Mouse (Mus musculus) stomach, postnatal 0 days (tissue): ENCODE results near the gene Kif1b. TPM values are rescaled to one million over a fixed set of nuclear protein-coding genes. Genes with fewer than 3 reads are reported as not detected.

Source experiments
- ATAC-seq: fragments of 200-750 bp; cut with Nextera tagmentation; 2 replicates; pipeline ENCODE4 v1.8.0; 2017; ENCODE audit not compliant: low FRiP score, low TSS enrichment
- DNase-seq: peaks from one replicate; pipeline ENCODE4 v3.0.0-alpha.2; 2016; ENCODE audit warnings: low spot score
- H3K27ac ChIP-seq: fragments of 300-500 bp; sonication (generic); replicated peaks from 2 replicates; pipeline ENCODE4 v1.5.1; 2014; ENCODE audit warnings: mild to moderate bottlenecking, control low read depth
- H3K27me3 ChIP-seq: fragments of 300-500 bp; sonication (generic); 2 replicates; pipeline ENCODE4 v1.6.1; 2014; ENCODE audit warnings: low read length; ENCODE audit not compliant: control insufficient read depth, insufficient read depth
- H3K36me3 ChIP-seq: fragments of 300-500 bp; sonication (generic); 2 replicates; pipeline ENCODE4 v1.6.1; 2014; ENCODE audit warnings: low read length, mixed read lengths; ENCODE audit not compliant: control insufficient read depth, insufficient read depth
- H3K4me1 ChIP-seq: fragments of 300-500 bp; sonication (generic); replicated peaks from 2 replicates; pipeline ENCODE4 v1.6.1; 2014; ENCODE audit warnings: antibody characterized with exemption; ENCODE audit not compliant: control insufficient read depth, insufficient read depth
- H3K4me2 ChIP-seq: fragments of 300-500 bp; sonication (generic); replicated peaks from 2 replicates; pipeline ENCODE4 v1.6.1; 2014; ENCODE audit warnings: low read depth, mild to moderate bottlenecking, control low read depth, moderate library complexity
- H3K4me3 ChIP-seq: fragments of 300-500 bp; sonication (generic); 2 replicates; pipeline ENCODE4 v1.5.1; 2014; ENCODE audit warnings: low read depth, low read length, control low read depth
- H3K9ac ChIP-seq: fragments of 300-500 bp; sonication (generic); 2 replicates; pipeline ENCODE4 v1.6.1; 2014; ENCODE audit warnings: mild to moderate bottlenecking, low read length, control low read depth, mixed read lengths
- H3K9me3 ChIP-seq: fragments of 300-500 bp; sonication (generic); 2 replicates; pipeline ENCODE4 v1.6.1; 2016; ENCODE audit warnings: low read length; ENCODE audit not compliant: control insufficient read depth
- CTCF ChIP-seq: IDR thresholded peaks from 2 replicates; pipeline ENCODE4 v1.5.1; 2016; ENCODE audit warnings: antibody characterized with exemption, low read depth, mild to moderate bottlenecking, moderate library complexity
- EP300 ChIP-seq: optimal IDR thresholded peaks from 2 replicates; pipeline ENCODE3; 2016; ENCODE audit warnings: antibody characterized with exemption
- WGBS: fragments of 180-500 bp; shearing (Covaris S2); extraction: QIAGEN DNeasy Blood & Tissue Kit; methylation state at CpG from one replicate; pipeline ENCODE4 v1.1.7; 2014; 5-methylcytosine and 5-hydroxymethylcytosine counted together
- polyA plus RNA-seq: library from polyadenylated mRNA; unstranded; fragments of >200 nt; fragmentation: Nextera tagmentation; extraction: Ambion mirVana; gene quantifications from 2 replicates; pipeline ENCODE4 v1.2.1, GENCODE M21; 2015

Gene Kif1b
- polyA plus RNA-seq, 1 experiment from 2014 or later = 23.9 TPM

GRCm38 (mm10) chr4:149197180-149197579, 110.3 kb downstream of the Kif1b start:
- no peak overlapping the region for H3K9ac ChIP-seq
- TF ChIP-seq EP300 (no peak), CTCF (no peak)
- no peaks in the 10 kb centered on the region for H3K4me1 ChIP-seq
- DNase-seq = peak; percentile 19
- no peak overlapping the region for H3K27ac ChIP-seq
- no peak overlapping the region for H3K4me3 ChIP-seq
- no peaks in the 10 kb centered on the region for H3K9me3 ChIP-seq
- ATAC-seq = peak; percentile 50; the same call in 1 of the 2 replicates
- WGBS = 61% methylated on average over 1 of the region's 1 CpGs
- H3K27me3 ChIP-seq = no peaks in the 10 kb centered on the region
- no peak overlapping the region for H3K4me2 ChIP-seq
- H3K36me3 ChIP-seq = peaks cover 11% of the 10 kb centered on the region

GRCm38 (mm10) chr4:149191103-149191502, 116.4 kb downstream of the Kif1b start:
- no peak for ATAC-seq
- H3K4me2 ChIP-seq = no peak overlapping the region

GRCm38 (mm10) chr4:149188563-149188962, 118.9 kb downstream of the Kif1b start:
- DNase-seq (no peak), ATAC-seq (no peak)
- no peaks in the 10 kb centered on the region for H3K27me3 ChIP-seq
- TF ChIP-seq CTCF (no peak), EP300 (no peak)
- peaks cover 19% of the 10 kb centered on the region for H3K36me3 ChIP-seq
- no peak overlapping the region for H3K4me2 ChIP-seq
- whole genome bisulfite sequencing = 91% methylated on average over 2 of the region's 2 CpGs
- no peak overlapping the region for H3K4me3 ChIP-seq
- H3K9me3 ChIP-seq = no peaks in the 10 kb centered on the region
- H3K27ac ChIP-seq = no peak overlapping the region
- no peak overlapping the region for H3K9ac ChIP-seq
- H3K4me1 ChIP-seq = no peaks in the 10 kb centered on the region

More at GRCm38 (mm10) chr4:149191103-149191502, 116.4 kb downstream of the Kif1b start:
- WGBS = 79% methylated on average over 7 of the region's 7 CpGs
- Histone ChIP-seq H3K27me3 (no peaks in the 10 kb centered on the region), H3K36me3 (peaks cover 16% of the 10 kb centered on the region), H3K27ac (no peak overlapping the region), H3K4me3 (no peak overlapping the region), H3K9me3 (no peaks in the 10 kb centered on the region), H3K4me1 (no peaks in the 10 kb centered on the region), H3K9ac (no peak overlapping the region)
- TF ChIP-seq CTCF (no peak), EP300 (no peak)
- DNase-seq = no peak

GRCm38 (mm10) chr4:149182755-149183154, 124.7 kb downstream of the Kif1b start:
- peak; percentile 69 for TF ChIP-seq CTCF
- no peak for TF ChIP-seq EP300
- H3K27ac ChIP-seq = no peak overlapping the region
- no peaks in the 10 kb centered on the region for H3K4me1 ChIP-seq
- WGBS = 63% methylated on average over 4 of the region's 4 CpGs
- H3K4me3 ChIP-seq = no peak overlapping the region
- no peaks in the 10 kb centered on the region for H3K9me3 ChIP-seq
- no peak for DNase-seq
- no peaks in the 10 kb centered on the region for H3K27me3 ChIP-seq
- H3K4me2 ChIP-seq = no peak overlapping the region
- H3K36me3 ChIP-seq = peaks cover 23% of the 10 kb centered on the region
- H3K9ac ChIP-seq = no peak overlapping the region
- ATAC-seq = no peak

- no peaks in the 10 kb centered on the region for H3K27me3 ChIP-seq
- TF ChIP-seq CTCF (no peak), EP300 (no peak)
- H3K4me2 ChIP-seq = no peak overlapping the region
- WGBS = 79% methylated on average over 7 of the region's 7 CpGs
- peaks cover 18% of the 10 kb centered on the region for H3K36me3 ChIP-seq
- no peaks in the 10 kb centered on the region for H3K9me3 ChIP-seq
- H3K27ac ChIP-seq = no peak overlapping the region
- no peak overlapping the region for H3K4me3 ChIP-seq
- H3K4me1 ChIP-seq = no peaks in the 10 kb centered on the region
- DNase-seq = no peak
- no peak overlapping the region for H3K9ac ChIP-seq
- no peak for ATAC-seq
Measured at GRCm38 (mm10) chr4:149182192-149182591, 125.3 kb downstream of the Kif1b start.

- ATAC-seq = peak; percentile 55
- 55% methylated on average over 4 of the region's 4 CpGs for WGBS
Measured at GRCm38 (mm10) chr4:149179573-149179972, 127.9 kb downstream of the Kif1b start.

More at GRCm38 (mm10) chr4:149179573-149179972, 127.9 kb downstream of the Kif1b start:
- Histone ChIP-seq H3K9ac (no peak overlapping the region), H3K36me3 (peaks cover 10% of the 10 kb centered on the region; the same call in 1 of the 2 replicates), H3K4me3 (no peak overlapping the region), H3K27ac (0 out of 2 replicates have a peak overlapping the region, but pooled peaks have one; percentile 30), H3K4me1 (no peaks in the 10 kb centered on the region), H3K9me3 (no peaks in the 10 kb centered on the region), H3K4me2 (no peak overlapping the region), H3K27me3 (no peaks in the 10 kb centered on the region)
- DNase-seq = no peak
- peak; percentile 30 for TF ChIP-seq CTCF
- no peak for TF ChIP-seq EP300
